Mouse (Mus musculus) forebrain, embryonic 10.5 days (tissue): Measurements from ENCODE around the gene Tekt5. TPM values are rescaled to one million over a fixed set of nuclear protein-coding genes. Genes with fewer than 3 reads are reported as not detected.

Experiments used
- DNase-seq: peaks from one replicate; pipeline ENCODE4 v3.0.0-alpha.2; 2017; ENCODE audit warnings: low spot score; ENCODE audit errors: extremely low spot score
- H3K27ac ChIP-seq: fragments of 300-500 bp; sonication (generic); 2 replicates; pipeline ENCODE4 v1.5.1; 2016; ENCODE audit warnings: mild to moderate bottlenecking
- H3K27me3 ChIP-seq: fragments of 300-500 bp; sonication (generic); 2 replicates; pipeline ENCODE4 v1.6.1; 2016; ENCODE audit warnings: mild to moderate bottlenecking; ENCODE audit not compliant: poor library complexity, severe bottlenecking
- H3K36me3 ChIP-seq: fragments of 300-500 bp; sonication (generic); replicated peaks from 2 replicates; pipeline ENCODE4 v1.6.1; 2016; ENCODE audit warnings: mild to moderate bottlenecking, moderate library complexity
- H3K4me1 ChIP-seq: fragments of 300-500 bp; sonication (generic); 2 replicates; pipeline ENCODE4 v1.6.1; 2016
- H3K4me3 ChIP-seq: fragments of 300-500 bp; sonication (generic); 2 replicates; pipeline ENCODE4 v1.5.1; 2016; ENCODE audit warnings: mild to moderate bottlenecking, moderate library complexity
- H3K9me3 ChIP-seq: fragments of 300-500 bp; sonication (generic); 2 replicates; pipeline ENCODE4 v1.6.1; 2016; ENCODE audit warnings: mild to moderate bottlenecking, moderate library complexity
- WGBS: fragments of 180-500 bp; shearing (Covaris S2); methylation state at CpG from one replicate; pipeline ENCODE4 v1.1.7; 2016; 5-methylcytosine and 5-hydroxymethylcytosine counted together
- polyA plus RNA-seq: library from polyadenylated mRNA; unstranded; fragments of >200 nt; fragmentation: Nextera tagmentation; extraction: Ambion mirVana; gene quantifications from 2 replicates; pipeline ENCODE4 v1.2.1, GENCODE M21; 2016

Gene Tekt5
- polyA plus RNA-seq, 1 experiment from 2014 or later: 0.10 TPM

- Histone ChIP-seq H3K36me3 (no peaks in the 10 kb centered on the region), H3K9me3 (peaks cover 5% of the 10 kb centered on the region; the same call in 1 of the 2 replicates), H3K4me1 (peaks cover 24% of the 10 kb centered on the region), H3K27ac (no peak overlapping the region), H3K4me3 (no peak overlapping the region), H3K27me3 (no peaks in the 10 kb centered on the region)
- no peak for DNase-seq
- WGBS: 81% methylated on average over 4 of the region's 4 CpGs
Measured at GRCm38 (mm10) chr16:10341110-10341509, 54.2 kb downstream of the Tekt5 start.

GRCm38 (mm10) chr16:10339930-10340329 is 55.4 kb downstream of the Tekt5 start:
- Histone ChIP-seq H3K27me3 (no peaks in the 10 kb centered on the region), H3K9me3 (peaks cover 5% of the 10 kb centered on the region; the same call in 1 of the 2 replicates), H3K4me1 (peaks cover 18% of the 10 kb centered on the region), H3K4me3 (no peak overlapping the region), H3K27ac (no peak overlapping the region), H3K36me3 (no peaks in the 10 kb centered on the region)
- no peak for DNase-seq
- 94% methylated on average over 10 of the region's 10 CpGs for WGBS

GRCm38 (mm10) chr16:10338601-10339000 is 56.7 kb downstream of the Tekt5 start:
- H3K36me3 ChIP-seq: no peaks in the 10 kb centered on the region
- no peaks in the 10 kb centered on the region for H3K27me3 ChIP-seq
- 0 out of 2 replicates have a peak, but pooled peaks cover 12% of the 10 kb centered on the region for H3K4me1 ChIP-seq
- H3K27ac ChIP-seq: no peak overlapping the region
- DNase-seq: no peak
- 91% methylated on average over 5 of the region's 5 CpGs for WGBS
- H3K4me3 ChIP-seq: no peak overlapping the region
- peaks cover 5% of the 10 kb centered on the region; the same call in 1 of the 2 replicates for H3K9me3 ChIP-seq

- H3K4me3 ChIP-seq: no peak overlapping the region
Measured at GRCm38 (mm10) chr16:10337422-10338197, 57.7 kb downstream of the Tekt5 start.

GRCm38 (mm10) chr16:10336454-10337421 is 58.6 kb downstream of the Tekt5 start:
- Histone ChIP-seq H3K9me3 (peaks cover 5% of the 10 kb centered on the region; the same call in 1 of the 2 replicates), H3K4me3 (no peak overlapping the region), H3K36me3 (no peaks in the 10 kb centered on the region), H3K27ac (no peak overlapping the region), H3K27me3 (no peaks in the 10 kb centered on the region), H3K4me1 (peaks cover 10% of the 10 kb centered on the region; the same call in 1 of the 2 replicates)
- 92% methylated on average over 19 of the region's 19 CpGs for WGBS
- no peak for DNase-seq

More at GRCm38 (mm10) chr16:10337422-10338197, 57.7 kb downstream of the Tekt5 start:
- Histone ChIP-seq H3K36me3 (no peaks in the 10 kb centered on the region), H3K4me1 (peaks cover 16% of the 10 kb centered on the region; the same call in 1 of the 2 replicates), H3K9me3 (peaks cover 5% of the 10 kb centered on the region; the same call in 1 of the 2 replicates), H3K27me3 (no peaks in the 10 kb centered on the region), H3K27ac (no peak overlapping the region)
- WGBS: 84% methylated on average over 13 of the region's 13 CpGs
- no peak for DNase-seq

- no peaks in the 10 kb centered on the region for H3K36me3 ChIP-seq
- DNase-seq: no peak
- WGBS: 91% methylated on average over 2 of the region's 2 CpGs
- no peaks in the 10 kb centered on the region for H3K27me3 ChIP-seq
- no peak overlapping the region for H3K4me3 ChIP-seq
- H3K4me1 ChIP-seq: peaks cover 6% of the 10 kb centered on the region; the same call in 1 of the 2 replicates
- no peak overlapping the region for H3K27ac ChIP-seq
- peaks cover 5% of the 10 kb centered on the region; the same call in 1 of the 2 replicates for H3K9me3 ChIP-seq
Measured at GRCm38 (mm10) chr16:10335953-10336352, 59.3 kb downstream of the Tekt5 start.

GRCm38 (mm10) chr16:10332732-10333131 is 62.6 kb downstream of the Tekt5 start:
- 60% methylated on average over 7 of the region's 7 CpGs for WGBS

GRCm38 (mm10) chr16:10330586-10331495 is 64.4 kb downstream of the Tekt5 start:
- Histone ChIP-seq H3K27ac (no peak overlapping the region), H3K4me1 (peaks cover 6% of the 10 kb centered on the region; the same call in 1 of the 2 replicates), H3K27me3 (no peaks in the 10 kb centered on the region), H3K9me3 (no peaks in the 10 kb centered on the region), H3K4me3 (no peak overlapping the region), H3K36me3 (no peaks in the 10 kb centered on the region)
- WGBS: 83% methylated on average over 12 of the region's 12 CpGs
- DNase-seq: no peak

More at GRCm38 (mm10) chr16:10332732-10333131, 62.6 kb downstream of the Tekt5 start:
- Histone ChIP-seq H3K27me3 (no peaks in the 10 kb centered on the region), H3K4me3 (no peak overlapping the region), H3K4me1 (peaks cover 6% of the 10 kb centered on the region; the same call in 1 of the 2 replicates), H3K27ac (no peak overlapping the region), H3K9me3 (no peaks in the 10 kb centered on the region), H3K36me3 (no peaks in the 10 kb centered on the region)
- no peak for DNase-seq

GRCm38 (mm10) chr16:10327563-10328333 is 67.5 kb downstream of the Tekt5 start:
- Histone ChIP-seq H3K4me1 (peaks cover 2% of the 10 kb centered on the region; the same call in 1 of the 2 replicates), H3K4me3 (no peak overlapping the region), H3K36me3 (no peaks in the 10 kb centered on the region), H3K27me3 (no peaks in the 10 kb centered on the region), H3K9me3 (no peaks in the 10 kb centered on the region), H3K27ac (no peak overlapping the region)
- 67% methylated on average over 13 of the region's 13 CpGs for WGBS
- DNase-seq: no peak

- H3K4me1 ChIP-seq: no peaks in the 10 kb centered on the region
- H3K36me3 ChIP-seq: no peaks in the 10 kb centered on the region
- no peaks in the 10 kb centered on the region for H3K9me3 ChIP-seq
- no peak overlapping the region for H3K4me3 ChIP-seq
- WGBS: 72% methylated on average over 17 of the region's 17 CpGs
- peaks cover 5% of the 10 kb centered on the region for H3K27me3 ChIP-seq
- DNase-seq: no peak
- no peak overlapping the region for H3K27ac ChIP-seq
Measured at GRCm38 (mm10) chr16:10319914-10320569, 75.2 kb downstream of the Tekt5 start.

- peaks cover 34% of the 10 kb centered on the region for H3K27me3 ChIP-seq
- no peaks in the 10 kb centered on the region for H3K36me3 ChIP-seq
- no peak overlapping the region for H3K4me3 ChIP-seq
- no peak for DNase-seq
- 64% methylated on average over 4 of the region's 4 CpGs for WGBS
- H3K4me1 ChIP-seq: peaks cover 12% of the 10 kb centered on the region
- no peak overlapping the region for H3K27ac ChIP-seq
- H3K9me3 ChIP-seq: no peaks in the 10 kb centered on the region
Measured at GRCm38 (mm10) chr16:10317197-10317544, 78.1 kb downstream of the Tekt5 start.
